20 mouse cellular contexts compared by ENCODE assay signal in genomic region chr1:165922488-165922887, GRCm38 (mm10).
DNase-seq lines count a peak whose midpoint lies in the region; ATAC-seq and TF ChIP-seq lines count a peak whose summit lies in the region.
"Had no signal": no experiment of that assay in that cellular context is flagged by ENCODE, and none has a peak within 500 bp of the region (broad histone marks: within the 10 kb centered on the region; RNA-seq: fewer than 3 reads in every experiment).

No protein-coding gene starts in this region.

- H3K27ac ChIP-seq in cerebellum, adult 2 months (ENCODE audit: insufficient read depth, low read length), result no peak overlapping the region
- no peak overlapping the region for H3K27ac ChIP-seq in hindbrain, embryonic 13.5 days
- H3K27ac ChIP-seq: embryonic facial prominence, embryonic 12.5 days; forebrain, embryonic 15.5 days; heart, embryonic 13.5 days had no signal

- H3K9ac ChIP-seq in hindbrain, embryonic 13.5 days, result no peak overlapping the region
- H3K9ac ChIP-seq: embryonic facial prominence, embryonic 12.5 days; forebrain, embryonic 15.5 days; heart, embryonic 13.5 days had no signal

- DNase-seq in cerebellum, adult 11 months, result no peak
- DNase-seq in cerebellum, adult 2 months, result peak; percentile 25 to 51
- peak; percentile 39 to 53 for DNase-seq in cerebellum, postnatal 10 days
- DNase-seq in lung, postnatal 4 days, result no peak
- DNase-seq: adrenal gland, postnatal 10 days; B cell, adult 2 months; gastrocnemius, postnatal 36 days; heart, adult 11 months; heart, postnatal 36 days had no signal

- no peak for TF ChIP-seq POLR2A in cerebellum, adult 2 months (IDR thresholded peaks at IDR 0.05; ENCODE audit: borderline replicate concordance, insufficient read depth, low read length)

- no peak for TF ChIP-seq CTCF in cerebellum, adult 2 months (IDR thresholded peaks at IDR 0.05; ENCODE audit: borderline replicate concordance, insufficient read depth, low read depth, low read length)

- peak; percentile 52; the same call in 1 of the 2 replicates for ATAC-seq in cerebellum, adult (ENCODE audit: insufficient number of reproducible peaks, low FRiP score, low TSS enrichment)
- ATAC-seq in hindbrain, embryonic 13.5 days (ENCODE audit: low FRiP score), result no peak
- no peak for ATAC-seq in megakaryocyte, adult 5-6 weeks (ENCODE audit: poor library complexity, severe bottlenecking)
- ATAC-seq: CD4-positive, CD25-positive, alpha-beta regulatory T cell, adult 4 months; forebrain, embryonic 15.5 days; hindbrain, embryonic 16.5 days; inflammation-experienced regulatory T-cells, adult 6 months; intestine, postnatal 0 days had no signal

- H3K36me3 ChIP-seq in hindbrain, embryonic 13.5 days, result no peaks in the 10 kb centered on the region
- H3K36me3 ChIP-seq: embryonic facial prominence, embryonic 12.5 days; forebrain, embryonic 15.5 days; heart, embryonic 13.5 days had no signal

- no peaks in the 10 kb centered on the region for H3K4me1 ChIP-seq in cerebellum, adult 2 months (ENCODE audit: control insufficient read depth, insufficient read depth, low read length)
- H3K4me1 ChIP-seq in hindbrain, embryonic 13.5 days (replicated peaks), result no peaks in the 10 kb centered on the region
- H3K4me1 ChIP-seq: embryonic facial prominence, embryonic 12.5 days had no signal

- WGBS in cerebellum, adult 2 months, result 13% methylated on average over 1 of the region's 1 CpGs
- WGBS in hindbrain, embryonic 13.5 days, result 95% methylated on average over 1 of the region's 1 CpGs

- H3K4me3 ChIP-seq in cerebellum, adult 2 months (replicated peaks; ENCODE audit: insufficient read depth, low read depth, low read length), result no peak overlapping the region
- no peak overlapping the region for H3K4me3 ChIP-seq in hindbrain, embryonic 13.5 days
- H3K4me3 ChIP-seq: embryonic facial prominence, embryonic 12.5 days; forebrain, embryonic 15.5 days; heart, embryonic 13.5 days had no signal

- H3K27me3 ChIP-seq in cerebellum, adult 2 months (ENCODE audit: control insufficient read depth, insufficient read depth, low read length), result no peaks in the 10 kb centered on the region
- H3K27me3 ChIP-seq in hindbrain, embryonic 13.5 days, result no peaks in the 10 kb centered on the region
- H3K27me3 ChIP-seq: embryonic facial prominence, embryonic 12.5 days; forebrain, embryonic 15.5 days; heart, embryonic 13.5 days had no signal

- H3K9me3 ChIP-seq in hindbrain, embryonic 13.5 days, result no peaks in the 10 kb centered on the region
- H3K9me3 ChIP-seq: embryonic facial prominence, embryonic 12.5 days; forebrain, embryonic 15.5 days; G1E; heart, embryonic 13.5 days had no signal

- H3K4me2 ChIP-seq in hindbrain, embryonic 13.5 days, result no peak overlapping the region
- H3K4me2 ChIP-seq: embryonic facial prominence, embryonic 12.5 days; forebrain, embryonic 15.5 days; heart, embryonic 13.5 days had no signal

Comparison
In these comparisons a context has a peak if more than half of its experiments do, and no peak if none do; other contexts are left out.
1. DNase-seq: peak in cerebellum, adult 2 months (2 of 2) and cerebellum, postnatal 10 days (2 of 2); none in cerebellum, adult 11 months (single experiment) and lung, postnatal 4 days (0 of 2).